ENCODE assay signal across 28 mouse cellular contexts in genomic region chr15:102191699-102192098, GRCm38 (mm10). TPM values are rescaled to one million over a fixed set of nuclear protein-coding genes. Genes with fewer than 3 reads are reported as not detected.
DNase-seq lines count a peak whose midpoint lies in the region; ATAC-seq and TF ChIP-seq lines count a peak whose summit lies in the region.
"Had no signal": no experiment of that assay in that cellular context is flagged by ENCODE, and none has a peak within 500 bp of the region (broad histone marks: within the 10 kb centered on the region; RNA-seq: fewer than 3 reads in every experiment).

No protein-coding gene starts in this region.

- no peaks in the 10 kb centered on the region for H3K9me3 ChIP-seq in kidney, embryonic 15.5 days (replicated peaks)
- H3K9me3 ChIP-seq in liver, embryonic 16.5 days (replicated peaks; ENCODE audit: control insufficient read depth, low read length) = no peaks in the 10 kb centered on the region
- H3K9me3 ChIP-seq: forebrain, embryonic 15.5 days; G1E; hindbrain, embryonic 10.5 days had no signal

- no peak for DNase-seq in kidney, adult 8-10 months
- DNase-seq in liver, adult 2 months (ENCODE audit: extremely low read depth, low read depth, low spot score) = no peak
- DNase-seq in embryo, embryonic 10 days (ENCODE audit: low spot score) = no peak
- no peak for DNase-seq in ovary, postnatal 14 days (ENCODE audit: low spot score)
- DNase-seq: adrenal gland, adult 2 months; cerebellum, adult 18-20 months; cerebellum, postnatal 14 days; gastrocnemius, postnatal 14 days; heart, adult 11 months; kidney, adult 2 months; kidney, postnatal 36 days; lung, postnatal 4 days; midbrain, embryonic 14.5 days; right cerebral cortex, adult 18-20 months; right cerebral cortex, postnatal 4 days; thymus, adult 2 months had no signal

- no peak overlapping the region for H3K9ac ChIP-seq in kidney, embryonic 15.5 days
- H3K9ac ChIP-seq in liver, adult 2 months (ENCODE audit: low read depth, low read length) = no peak overlapping the region
- H3K9ac ChIP-seq in liver, embryonic 16.5 days (ENCODE audit: low read depth, low read length) = no peak overlapping the region
- H3K9ac ChIP-seq: forebrain, embryonic 15.5 days had no signal

- peaks cover 7% of the 10 kb centered on the region for H3K36me3 ChIP-seq in kidney, embryonic 15.5 days
- H3K36me3 ChIP-seq in liver, adult 2 months (ENCODE audit: control insufficient read depth, insufficient read depth, low read length) = no peaks in the 10 kb centered on the region
- no peaks in the 10 kb centered on the region for H3K36me3 ChIP-seq in liver, embryonic 16.5 days (ENCODE audit: control insufficient read depth, insufficient read depth)
- H3K36me3 ChIP-seq: forebrain, embryonic 15.5 days had no signal

- 24% methylated on average over 7 of the region's 7 CpGs for WGBS in kidney, embryonic 15.5 days
- 81% methylated on average over 7 of the region's 7 CpGs for WGBS in bone marrow, adult 2 months
- 23% methylated on average over 7 of the region's 7 CpGs for WGBS in liver, adult 2 months
- 55% methylated on average over 7 of the region's 7 CpGs for WGBS in liver, embryonic 16.5 days (ENCODE audit: insufficient replicate concordance)

- H3K4me2 ChIP-seq in kidney, embryonic 15.5 days = no peak overlapping the region
- no peak overlapping the region for H3K4me2 ChIP-seq in liver, embryonic 16.5 days (ENCODE audit: low read depth, low read length)
- H3K4me2 ChIP-seq: forebrain, embryonic 15.5 days; heart, embryonic 11.5 days had no signal

- peak overlapping the region; percentile 24; the same call in 1 of the 2 replicates for H3K27ac ChIP-seq in kidney, embryonic 15.5 days
- H3K27ac ChIP-seq in bone marrow, adult 2 months (ENCODE audit: control insufficient read depth, insufficient read depth, low read depth, low read length, poor library complexity) = no peak overlapping the region
- H3K27ac ChIP-seq in liver, adult 2 months (replicated peaks; ENCODE audit: insufficient read depth, low read depth, low read length) = peak overlapping the region; percentile 67
- H3K27ac ChIP-seq in liver, embryonic 16.5 days (ENCODE audit: low read length) = peak overlapping the region; percentile 49
- H3K27ac ChIP-seq: forebrain, embryonic 15.5 days; hindbrain, embryonic 10.5 days had no signal

- H3K4me3 ChIP-seq in kidney, embryonic 15.5 days (replicated peaks) = no peak overlapping the region
- no peak overlapping the region for H3K4me3 ChIP-seq in bone marrow, adult 2 months (replicated peaks; ENCODE audit: control insufficient read depth, low read depth, low read length)
- H3K4me3 ChIP-seq in liver, adult 2 months (ENCODE audit: insufficient read depth, low read depth, low read length) = no peak overlapping the region
- H3K4me3 ChIP-seq in liver, embryonic 16.5 days (ENCODE audit: low read depth, low read length) = no peak overlapping the region
- H3K4me3 ChIP-seq: forebrain, embryonic 15.5 days; hindbrain, embryonic 10.5 days had no signal

- H3K79me2 ChIP-seq in liver, adult 2 months (ENCODE audit: control insufficient read depth, insufficient read depth, low read length) = peaks cover 16% of the 10 kb centered on the region; the same call in 1 of the 2 replicates

- peak; percentile 44; the same call in 1 of the 2 replicates for ATAC-seq in kidney, embryonic 15.5 days (replicated peaks; ENCODE audit: low FRiP score)
- ATAC-seq in liver, embryonic 16.5 days (ENCODE audit: low read depth) = peak; percentile 49
- ATAC-seq: forebrain, embryonic 15.5 days; hindbrain, embryonic 16.5 days; Patski had no signal

- peaks cover 24% of the 10 kb centered on the region for H3K4me1 ChIP-seq in kidney, embryonic 15.5 days
- H3K4me1 ChIP-seq in bone marrow, adult 2 months (ENCODE audit: control insufficient read depth, insufficient read depth, low read length) = peaks cover 3% of the 10 kb centered on the region
- peaks cover 42% of the 10 kb centered on the region for H3K4me1 ChIP-seq in liver, adult 2 months (ENCODE audit: control insufficient read depth, insufficient read depth, low read length)
- H3K4me1 ChIP-seq in liver, embryonic 16.5 days (ENCODE audit: control insufficient read depth, low read depth, low read length) = peaks cover 16% of the 10 kb centered on the region
- H3K4me1 ChIP-seq: forebrain, embryonic 15.5 days had no signal

- TF ChIP-seq CTCF in bone marrow, adult 2 months (IDR thresholded peaks at IDR 0.05; ENCODE audit: control insufficient read depth, insufficient read depth, low read length) = 0 out of 2 replicates have a peak, but pooled peaks have one; percentile 9
- no peak for TF ChIP-seq CTCF in liver, adult 2 months (IDR thresholded peaks at IDR 0.05; ENCODE audit: low read depth, low read length)

- TF ChIP-seq POLR2A in bone marrow, adult 2 months (IDR thresholded peaks at IDR 0.05; ENCODE audit: borderline replicate concordance, control insufficient read depth, low read depth, low read length) = no peak
- no peak for TF ChIP-seq POLR2A in liver, adult 2 months (IDR thresholded peaks at IDR 0.05; ENCODE audit: extremely low read depth, insufficient read depth, low read length)

- no peaks in the 10 kb centered on the region for H3K27me3 ChIP-seq in kidney, embryonic 15.5 days
- H3K27me3 ChIP-seq in liver, adult 2 months (ENCODE audit: control insufficient read depth, insufficient read depth, low read length) = no peaks in the 10 kb centered on the region
- H3K27me3 ChIP-seq in liver, embryonic 16.5 days (ENCODE audit: control insufficient read depth, insufficient read depth, low read depth, low read length) = no peaks in the 10 kb centered on the region
- H3K27me3 ChIP-seq: forebrain, embryonic 15.5 days; Patski had no signal

RNA-seq across cellular contexts. Expression of gene Zfp740, which starts 11.3 kb away (rescaled TPM):
- 72.7 and 77.1 TPM in 2 replicates for polyA plus RNA-seq in kidney, embryonic 15.5 days (2015; fragmentation: Nextera tagmentation; extraction: Ambion mirVana)
- 22.8 and 34.5 TPM in 2 replicates for polyA plus RNA-seq in bone marrow, adult 2 months (2011; ENCODE audit: insufficient read depth, insufficient read length, low replicate concordance, missing spikeins)
- 15.6 and 21.0 TPM in 2 replicates for total RNA-seq in liver, adult 2 months (2014; rRNA removed)
- 8.1 and 9.4 TPM in 2 replicates for polyA plus RNA-seq in liver, adult 2 months (2012; rRNA removed)
- 16.3 and 17.1 TPM in 2 replicates for polyA plus RNA-seq in liver, embryonic 16.5 days (2015; fragmentation: Nextera tagmentation; extraction: Ambion mirVana)

RNA-seq across cellular contexts. Expression of gene Csad, which starts 12.8 kb away (rescaled TPM):
- 95.2 and 112 TPM in 2 replicates for polyA plus RNA-seq in kidney, embryonic 15.5 days (2015; fragmentation: Nextera tagmentation; extraction: Ambion mirVana)
- 13.6 and 18.5 TPM in 2 replicates for polyA plus RNA-seq in bone marrow, adult 2 months (2011; ENCODE audit: insufficient read depth, insufficient read length, low replicate concordance, missing spikeins)
- 47.6 and 449 TPM in 2 replicates for total RNA-seq in liver, adult 2 months (2014; rRNA removed)
- 107 and 123 TPM in 2 replicates for polyA plus RNA-seq in liver, adult 2 months (2012; rRNA removed)
- 53.0 and 60.2 TPM in 2 replicates for polyA plus RNA-seq in liver, embryonic 16.5 days (2015; fragmentation: Nextera tagmentation; extraction: Ambion mirVana)

RNA-seq across cellular contexts. Expression of gene Itgb7, which starts 40.0 kb away (rescaled TPM):
- polyA plus RNA-seq in kidney, embryonic 15.5 days (2015; fragmentation: Nextera tagmentation; extraction: Ambion mirVana) = 1.4 TPM in 2 replicates
- polyA plus RNA-seq in bone marrow, adult 2 months (2011; ENCODE audit: insufficient read depth, insufficient read length, low replicate concordance, missing spikeins) = 39.1 and 140 TPM in 2 replicates
- 1.3 and 2.2 TPM in 2 replicates for total RNA-seq in liver, adult 2 months (2014; rRNA removed)
- 1.7 and 1.8 TPM in 2 replicates for polyA plus RNA-seq in liver, adult 2 months (2012; rRNA removed)
- 5.5 and 5.6 TPM in 2 replicates for polyA plus RNA-seq in liver, embryonic 16.5 days (2015; fragmentation: Nextera tagmentation; extraction: Ambion mirVana)

RNA-seq across cellular contexts. Expression of gene Soat2, which starts 41.4 kb away (rescaled TPM):
- polyA plus RNA-seq in kidney, embryonic 15.5 days (2015; fragmentation: Nextera tagmentation; extraction: Ambion mirVana) = 0.33 and 1.1 TPM in 2 replicates
- polyA plus RNA-seq in bone marrow, adult 2 months (2011; ENCODE audit: insufficient read depth, insufficient read length, low replicate concordance, missing spikeins) = 1.2 and 2.7 TPM in 2 replicates
- total RNA-seq in liver, adult 2 months (2014; rRNA removed) = 27.5 and 36.5 TPM in 2 replicates
- polyA plus RNA-seq in liver, adult 2 months (2012; rRNA removed) = 54.9 and 80.8 TPM in 2 replicates
- polyA plus RNA-seq in liver, embryonic 16.5 days (2015; fragmentation: Nextera tagmentation; extraction: Ambion mirVana) = 33.6 and 34.4 TPM in 2 replicates
- total RNA-seq: left cerebral cortex, postnatal 14 days had no signal
- polyA plus RNA-seq: forebrain, embryonic 15.5 days; hindbrain, embryonic 16.5 days; midbrain, embryonic 14.5 days; neural tube, embryonic 14.5 days had no signal

RNA-seq across cellular contexts. Expression of gene Igfbp6, which starts 47.5 kb away (rescaled TPM):
- polyA plus RNA-seq in kidney, embryonic 15.5 days (2015; fragmentation: Nextera tagmentation; extraction: Ambion mirVana) = 31.0 and 33.6 TPM in 2 replicates
- not detected in 2 replicates for polyA plus RNA-seq in bone marrow, adult 2 months (2011; ENCODE audit: insufficient read depth, insufficient read length, low replicate concordance, missing spikeins)
- total RNA-seq in liver, adult 2 months (2014; rRNA removed) = 1.0 and 1.8 TPM in 2 replicates
- 2.3 and 4.5 TPM in 2 replicates for polyA plus RNA-seq in liver, adult 2 months (2012; rRNA removed)
- polyA plus RNA-seq in liver, embryonic 16.5 days (2015; fragmentation: Nextera tagmentation; extraction: Ambion mirVana) = 1.5 and 2.4 TPM in 2 replicates
- total RNA-seq: megakaryocyte-erythroid progenitor cell, adult 5-6 weeks had no signal
- polyA plus RNA-seq: hindbrain, embryonic 10.5 days had no signal
